Mouse (Mus musculus) mouse embryonic stem cell (cell line): ENCODE measurements around the gene Insm1.

Source experiments
- in situ Hi-C, 2 experiments: fragments of 300-500 bp; cut with MboI; formaldehyde crosslinking; loops; 1 replicate in 1 of 2; 3 replicates in 1 of 2; pipeline ENCODE4 v1.14.3; 2019 to 2020; ENCODE audit warnings: low sequenced_read_pairs in 2 of 2, low pct_unique_long_range_greater_than_20kb in 1 of 2, mixed read lengths in 1 of 2; ENCODE audit not compliant: unreplicated experiment in 1 of 2

Gene Insm1

GRCm38 (mm10) chr2:146257037-146257436 lies 35.3 kb downstream of the Insm1 start:
- in situ Hi-C loops, result no loop called here

DNA sequence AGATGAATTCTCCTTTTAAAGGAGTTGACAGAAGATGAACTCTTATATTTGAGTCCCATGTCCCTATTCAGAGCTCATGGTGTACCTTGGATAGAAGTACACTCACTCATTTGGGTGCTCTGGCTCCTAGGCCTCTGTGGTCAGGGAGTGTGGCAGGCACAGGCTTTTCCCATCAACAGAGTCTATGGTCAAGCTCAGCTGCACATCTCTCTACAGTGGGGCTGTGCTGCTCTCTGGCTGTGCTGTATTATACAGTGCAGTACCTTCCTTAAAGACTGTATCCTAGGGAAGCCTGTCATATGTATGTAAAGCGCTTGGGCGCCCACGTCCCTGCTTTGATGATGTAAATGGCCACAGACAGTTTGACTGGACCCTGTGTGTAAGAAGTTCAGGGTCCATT lies 35.9 kb downstream of the Insm1 start:
- in situ Hi-C loops, result no loop called here

GRCm38 (mm10) chr2:146258736-146259469 lies 37.2 kb downstream of the Insm1 start:
- in situ Hi-C loops, result no loop called here

- in situ Hi-C loops, result no loop called here
Measured at GRCm38 (mm10) chr2:146259787-146260560, 38.3 kb downstream of the Insm1 start.

GRCm38 (mm10) chr2:146261146-146261545 lies 39.4 kb downstream of the Insm1 start:
- in situ Hi-C loops, result no loop called here

DNA sequence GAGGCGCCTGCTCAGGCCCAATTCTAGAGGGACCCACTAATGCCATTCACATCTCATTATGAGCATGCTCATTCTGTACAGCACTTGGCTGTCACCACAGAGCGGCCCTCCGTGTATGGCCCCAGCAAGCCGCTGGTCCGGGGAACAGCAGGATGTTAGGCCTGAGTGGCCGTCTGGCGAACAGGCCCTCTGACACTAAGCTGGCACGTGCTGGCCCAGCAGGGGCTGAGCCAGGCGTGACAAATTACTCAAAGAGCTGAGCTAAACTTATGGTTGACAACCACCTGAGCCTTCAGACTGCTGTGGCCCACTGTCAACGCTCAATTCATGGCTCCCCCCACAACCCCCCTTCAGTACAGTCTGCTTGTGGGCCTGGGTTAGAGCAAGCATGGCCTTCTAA lies 40.5 kb downstream of the Insm1 start:
- in situ Hi-C loops, result no loop called here

GRCm38 (mm10) chr2:146262966-146263365 lies 41.2 kb downstream of the Insm1 start:
- in situ Hi-C loops, result no loop called here

DNA sequence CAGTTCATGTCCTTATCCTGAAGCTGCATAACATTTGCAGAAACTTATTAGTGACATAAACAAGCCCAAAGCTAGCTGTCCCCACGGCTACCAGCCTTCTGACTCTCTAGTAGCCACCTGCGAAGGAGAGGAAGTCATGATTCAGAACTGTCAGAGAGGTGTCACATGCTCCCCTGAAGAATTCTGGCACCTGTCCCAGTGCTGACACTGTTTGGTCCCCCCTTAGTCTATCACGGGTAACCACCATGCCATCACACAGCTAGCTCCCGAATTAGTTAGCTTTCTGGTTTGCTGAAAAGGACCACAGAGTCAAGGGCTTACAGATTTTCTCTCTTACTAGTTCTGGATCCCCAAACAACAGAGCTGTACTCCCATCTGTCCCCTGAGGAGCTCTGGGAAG lies 43.3 kb downstream of the Insm1 start:
- in situ Hi-C loops, result no loop called here

DNA sequence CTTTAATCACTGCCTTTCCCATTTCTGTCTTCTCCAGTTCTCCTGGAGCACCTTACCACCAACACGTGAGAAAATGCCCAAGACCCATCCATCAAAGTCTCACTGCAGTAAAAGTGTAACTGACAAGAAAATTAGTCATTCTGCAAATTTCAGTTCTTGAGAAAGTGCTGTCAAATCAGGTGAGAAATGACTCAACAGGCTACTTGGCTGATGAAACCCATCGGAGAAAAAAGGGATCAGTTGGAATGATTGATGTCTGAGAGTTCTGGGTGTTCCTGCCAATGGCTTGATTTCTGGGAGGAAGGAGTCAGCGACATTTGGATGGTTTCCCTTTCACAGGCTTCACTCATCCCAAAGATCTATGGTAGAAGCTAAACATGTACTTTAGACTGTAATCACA lies 44.8 kb downstream of the Insm1 start:
- in situ Hi-C loops, result no loop called here
